Mouse (Mus musculus): ENCODE data around the gene Tef.

DNA sequence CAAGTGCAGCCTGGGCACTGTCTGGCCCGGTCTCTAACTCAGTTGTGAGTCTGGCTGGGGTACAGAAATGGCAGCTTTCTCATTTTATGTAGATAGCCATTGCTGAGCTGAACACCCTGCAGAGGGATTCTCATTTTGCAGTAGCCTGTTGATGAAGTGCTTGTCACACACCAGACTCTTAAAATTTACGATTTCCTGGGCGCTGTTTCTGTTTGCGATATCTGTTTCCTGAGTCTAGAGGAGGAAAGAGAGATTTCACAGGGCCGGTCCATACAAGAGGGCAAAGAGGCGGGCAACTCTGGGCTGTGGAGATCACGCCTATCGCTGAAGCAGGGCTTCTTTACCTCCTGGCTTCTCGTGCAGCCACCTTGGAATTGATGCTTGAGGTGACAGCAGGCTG lies 36.6 kb upstream of the Tef start:
- TF ChIP-seq CTCF (IDR thresholded peaks at IDR 0.05; ENCODE audit: low read depth, low read length), result no peak
- no peak for TF ChIP-seq POLR2A (IDR thresholded peaks at IDR 0.05; ENCODE audit: insufficient read depth, low read length)
- TF ChIP-seq EP300 (IDR thresholded peaks at IDR 0.05; ENCODE audit: insufficient read depth, low read depth, low read length), result no peak

Data from ES-Bruce4 (cell line).